Mouse (Mus musculus) brain, embryonic 14.5 days (tissue): ENCODE data around the gene Oaz2. TPM values are rescaled to one million over a fixed set of nuclear protein-coding genes. Genes with fewer than 3 reads are reported as not detected.
A peak's percentile ranks its signal among the peaks of the same experiment; 100 is the strongest.

Experiments
- DNase-seq: peaks from one replicate; pipeline ENCODE4 v3.0.0-alpha.2; 2011; ENCODE audit warnings: low read depth
- CTCF ChIP-seq: fragments of 200-500 bp; IDR thresholded peaks from 2 replicates; pipeline ENCODE4 v1.5.1; 2012; ENCODE audit warnings: inconsistent platforms, mild to moderate bottlenecking, moderate library complexity, borderline replicate concordance; ENCODE audit not compliant: insufficient read depth, insufficient read length; ENCODE audit errors: extremely low read depth
- POLR2A ChIP-seq: fragments of 200-500 bp; IDR thresholded peaks from 2 replicates; pipeline ENCODE4 v1.6.1; 2012; ENCODE audit warnings: mild to moderate bottlenecking, inconsistent platforms, borderline replicate concordance; ENCODE audit not compliant: poor library complexity, insufficient read depth, insufficient read length, severe bottlenecking; ENCODE audit errors: extremely low read depth
- polyA plus RNA-seq: library from polyadenylated mRNA; depleted of rRNA; stranded (reverse); fragments of >200 nt; gene quantifications from 2 replicates; pipeline ENCODE4 v1.2.3, GENCODE M21; 2012

Oaz2 gene
- polyA plus RNA-seq, 1 experiment: 216 TPM

GRCm38 (mm10) chr9:65635766-65636165 is 32.0 kb upstream of the Oaz2 start:
- no peak for DNase-seq
- TF ChIP-seq CTCF (no peak), POLR2A (no peak)

GRCm38 (mm10) chr9:65636926-65637325 is 30.9 kb upstream of the Oaz2 start:
- TF ChIP-seq CTCF (no peak), POLR2A (no peak)

GRCm38 (mm10) chr9:65639065-65639464 is 28.7 kb upstream of the Oaz2 start:
- TF ChIP-seq POLR2A: no peak
- no peak for TF ChIP-seq CTCF
- no peak for DNase-seq

More at GRCm38 (mm10) chr9:65636926-65637325, 30.9 kb upstream of the Oaz2 start:
- no peak for DNase-seq

GRCm38 (mm10) chr9:65640838-65641410 is 26.9 kb upstream of the Oaz2 start:
- TF ChIP-seq POLR2A: no peak
- no peak for TF ChIP-seq CTCF
- DNase-seq: peak; percentile 31

GRCm38 (mm10) chr9:65641446-65642052 is 26.3 kb upstream of the Oaz2 start:
- DNase-seq: no peak
- TF ChIP-seq POLR2A: no peak

GRCm38 (mm10) chr9:65642546-65642945 is 25.3 kb upstream of the Oaz2 start:
- no peak for DNase-seq
- TF ChIP-seq CTCF (no peak), POLR2A (no peak)

- TF ChIP-seq POLR2A (no peak), CTCF (no peak)
- DNase-seq: no peak
These were observed 22.8 kb upstream of the Oaz2 start for GRCm38 (mm10) chr9:65644960-65645359.

GRCm38 (mm10) chr9:65645984-65646383 is 21.8 kb upstream of the Oaz2 start:
- no peak for DNase-seq
- TF ChIP-seq POLR2A (no peak), CTCF (no peak)

GRCm38 (mm10) chr9:65646782-65647181 is 21.0 kb upstream of the Oaz2 start:
- TF ChIP-seq CTCF: no peak
- no peak for TF ChIP-seq POLR2A

GRCm38 (mm10) chr9:65648730-65649129 is 19.1 kb upstream of the Oaz2 start:
- TF ChIP-seq POLR2A (no peak), CTCF (no peak)
- DNase-seq: no peak

More at GRCm38 (mm10) chr9:65646782-65647181, 21.0 kb upstream of the Oaz2 start:
- no peak for DNase-seq

GRCm38 (mm10) chr9:65649997-65650396 is 17.8 kb upstream of the Oaz2 start:
- TF ChIP-seq CTCF: no peak
- TF ChIP-seq POLR2A: no peak

GRCm38 (mm10) chr9:65651957-65652356 is 15.8 kb upstream of the Oaz2 start:
- DNase-seq: peak; percentile 27

More at GRCm38 (mm10) chr9:65649997-65650396, 17.8 kb upstream of the Oaz2 start:
- no peak for DNase-seq

- DNase-seq: no peak
- TF ChIP-seq CTCF (no peak), POLR2A (no peak)
These were observed 14.1 kb upstream of the Oaz2 start for GRCm38 (mm10) chr9:65653741-65654140.
